In genomic region chr7:141468522-141469211, GRCm38 (mm10) we compare ENCODE assay signal across 8 mouse cellular contexts. TPM values are rescaled to one million over a fixed set of nuclear protein-coding genes. Genes with fewer than 3 reads are reported as not detected.
A peak's percentile ranks its signal among the peaks of the same experiment; 100 is the strongest.
DNase-seq lines count a peak whose midpoint lies in the region; ATAC-seq and TF ChIP-seq lines count a peak whose summit lies in the region.

No protein-coding gene starts in this region.

- WGBS in embryonic facial prominence, embryonic 12.5 days, result 14% methylated on average over 8 of the region's 8 CpGs
- WGBS in heart, embryonic 14.5 days, result 3% methylated on average over 8 of the region's 8 CpGs
- 10% methylated on average over 8 of the region's 8 CpGs for WGBS in kidney, postnatal 0 days

- peak overlapping the region; percentile 66 for H3K4me2 ChIP-seq in embryonic facial prominence, embryonic 12.5 days (replicated peaks)
- H3K4me2 ChIP-seq in heart, embryonic 14.5 days (ENCODE audit: low read length), result peak overlapping the region; percentile 91
- H3K4me2 ChIP-seq in kidney, postnatal 0 days (ENCODE audit: low read length), result peak overlapping the region; percentile 85

- H3K9me3 ChIP-seq in embryonic facial prominence, embryonic 12.5 days, result no peaks in the 10 kb centered on the region
- H3K9me3 ChIP-seq in heart, embryonic 14.5 days (ENCODE audit: control insufficient read depth, low read length), result no peaks in the 10 kb centered on the region
- H3K9me3 ChIP-seq in kidney, postnatal 0 days (replicated peaks; ENCODE audit: low read length), result no peaks in the 10 kb centered on the region

- peak; percentile 68 for TF ChIP-seq CTCF in kidney, postnatal 0 days (IDR thresholded peaks at IDR 0.05; ENCODE audit: low read depth)

- H3K36me3 ChIP-seq in embryonic facial prominence, embryonic 12.5 days, result peaks cover 36% of the 10 kb centered on the region
- peaks cover 38% of the 10 kb centered on the region for H3K36me3 ChIP-seq in heart, embryonic 14.5 days (ENCODE audit: control insufficient read depth, insufficient read depth, low read length)
- H3K36me3 ChIP-seq in kidney, postnatal 0 days (ENCODE audit: insufficient read depth, low read length), result peaks cover 23% of the 10 kb centered on the region

- DNase-seq in gastrocnemius, adult 18-20 months (ENCODE audit: low spot score), result peak; percentile 67
- no peak for DNase-seq in gastrocnemius, postnatal 25 days
- peak; percentile 89 to 96 for DNase-seq in adrenal gland, adult (ENCODE audit: inconsistent age in 2 of 2, low spot score in 1 of 2)
- peak; percentile 95 for DNase-seq in kidney, postnatal 0 days (ENCODE audit: low spot score)
- DNase-seq in lung, postnatal 14 days, result peak; percentile 75
- peak; percentile 75 for DNase-seq in skeletal muscle tissue, adult 2 months (ENCODE audit: low read depth, low spot score)

- peaks cover 25% of the 10 kb centered on the region for H3K27me3 ChIP-seq in embryonic facial prominence, embryonic 12.5 days
- peaks cover 10% of the 10 kb centered on the region for H3K27me3 ChIP-seq in heart, embryonic 14.5 days (ENCODE audit: control insufficient read depth, insufficient read depth, low read length)
- H3K27me3 ChIP-seq in kidney, postnatal 0 days (ENCODE audit: insufficient read depth, low read length), result no peaks in the 10 kb centered on the region

- peak overlapping the region; percentile 77 for H3K9ac ChIP-seq in embryonic facial prominence, embryonic 12.5 days
- peak overlapping the region; percentile 96 for H3K9ac ChIP-seq in heart, embryonic 14.5 days (ENCODE audit: low read length)
- H3K9ac ChIP-seq in kidney, postnatal 0 days (ENCODE audit: low read depth, low read length), result peak overlapping the region; percentile 80

- peak overlapping the region; percentile 82 for H3K27ac ChIP-seq in embryonic facial prominence, embryonic 12.5 days
- H3K27ac ChIP-seq in heart, embryonic 14.5 days (replicated peaks in 1 of 2; ENCODE audit: control insufficient read depth in 1 of 2, insufficient read depth in 1 of 2, low read depth in 2 of 2, low read length in 2 of 2), result peak overlapping the region; percentile 95 to 98
- peak overlapping the region; percentile 96 for H3K27ac ChIP-seq in kidney, postnatal 0 days

- peak overlapping the region; percentile 75 for H3K4me3 ChIP-seq in embryonic facial prominence, embryonic 12.5 days
- H3K4me3 ChIP-seq in heart, embryonic 14.5 days (ENCODE audit: control insufficient read depth in 1 of 2, insufficient read depth in 1 of 2, low read depth in 1 of 2, low read length in 2 of 2), result peak overlapping the region; percentile 77 to 85
- H3K4me3 ChIP-seq in kidney, postnatal 0 days (replicated peaks; ENCODE audit: low read depth, low read length), result peak overlapping the region; percentile 66

- H3K4me1 ChIP-seq in embryonic facial prominence, embryonic 12.5 days, result peaks cover 45% of the 10 kb centered on the region
- H3K4me1 ChIP-seq in heart, embryonic 14.5 days (ENCODE audit: control insufficient read depth in 2 of 2, insufficient read depth in 2 of 2, low read length in 2 of 2), result peaks cover 33 to 45% of the 10 kb centered on the region in 2 experiments
- peaks cover 52% of the 10 kb centered on the region for H3K4me1 ChIP-seq in kidney, postnatal 0 days (replicated peaks; ENCODE audit: insufficient read depth, low read length)

- ATAC-seq in embryonic facial prominence, embryonic 12.5 days (ENCODE audit: insufficient number of reproducible peaks, insufficient read depth, low FRiP score, low TSS enrichment), result peak; percentile 70
- ATAC-seq in heart, embryonic 14.5 days (ENCODE audit: insufficient number of reproducible peaks, insufficient read depth, low FRiP score, low read depth), result peak; percentile 65
- ATAC-seq in kidney, postnatal 0 days (replicated peaks; ENCODE audit: low FRiP score, low read depth), result peak; percentile 65

RNA-seq across cellular contexts. Expression of gene Cd151, which starts 1.5 kb away (rescaled TPM):
- total RNA-seq in gastrocnemius, adult 18-20 months (2021), result 10 to 100 TPM; 82.6 to 90.7 TPM
- total RNA-seq in gastrocnemius, postnatal 25 days (2021), result 10 to 100 TPM; 67.7 to 87.4 TPM
- 17.0 and 19.6 TPM in 2 replicates for polyA plus RNA-seq in embryonic facial prominence, embryonic 12.5 days (2016; fragmentation: Nextera tagmentation; extraction: Ambion mirVana)
- polyA plus RNA-seq in heart, embryonic 14.5 days (2014; fragmentation: Nextera tagmentation; extraction: Ambion mirVana), result 77.5 and 115 TPM in 2 replicates
- polyA plus RNA-seq in kidney, postnatal 0 days (2015; fragmentation: Nextera tagmentation; extraction: Ambion mirVana), result 36.1 and 37.2 TPM in 2 replicates

RNA-seq across cellular contexts. Expression of gene Polr2l, which starts 6.3 kb away (rescaled TPM):
- 10 to 100 TPM; 62.0 to 64.3 TPM for total RNA-seq in gastrocnemius, adult 18-20 months (2021)
- total RNA-seq in gastrocnemius, postnatal 25 days (2021), result 10 to 100 TPM; 55.2 to 56.0 TPM
- 66.2 and 68.9 TPM in 2 replicates for polyA plus RNA-seq in embryonic facial prominence, embryonic 12.5 days (2016; fragmentation: Nextera tagmentation; extraction: Ambion mirVana)
- 73.2 and 78.0 TPM in 2 replicates for polyA plus RNA-seq in heart, embryonic 14.5 days (2014; fragmentation: Nextera tagmentation; extraction: Ambion mirVana)
- polyA plus RNA-seq in kidney, postnatal 0 days (2015; fragmentation: Nextera tagmentation; extraction: Ambion mirVana), result 68.5 and 72.2 TPM in 2 replicates

RNA-seq across cellular contexts. Expression of gene Tspan4, which starts 6.4 kb away (rescaled TPM):
- total RNA-seq in gastrocnemius, adult 18-20 months (2021), result 1 to 10 TPM; 6.6 to 7.1 TPM
- total RNA-seq in gastrocnemius, postnatal 25 days (2021), result 10 to 100 TPM in 1 of 2 experiments, 1 to 10 TPM in 1; 5.6 to 16.5 TPM
- 36.8 and 43.3 TPM in 2 replicates for polyA plus RNA-seq in embryonic facial prominence, embryonic 12.5 days (2016; fragmentation: Nextera tagmentation; extraction: Ambion mirVana)
- polyA plus RNA-seq in heart, embryonic 14.5 days (2014; fragmentation: Nextera tagmentation; extraction: Ambion mirVana), result 61.5 and 65.0 TPM in 2 replicates
- 109 and 115 TPM in 2 replicates for polyA plus RNA-seq in kidney, postnatal 0 days (2015; fragmentation: Nextera tagmentation; extraction: Ambion mirVana)

RNA-seq across cellular contexts. Expression of gene Cracr2b, which starts 7.8 kb away (rescaled TPM):
- 1 to 10 TPM; 7.2 to 8.9 TPM for total RNA-seq in gastrocnemius, adult 18-20 months (2021)
- 1 to 10 TPM; 3.9 to 7.0 TPM for total RNA-seq in gastrocnemius, postnatal 25 days (2021)
- 12.8 and 13.3 TPM in 2 replicates for polyA plus RNA-seq in embryonic facial prominence, embryonic 12.5 days (2016; fragmentation: Nextera tagmentation; extraction: Ambion mirVana)
- 20.4 and 25.6 TPM in 2 replicates for polyA plus RNA-seq in heart, embryonic 14.5 days (2014; fragmentation: Nextera tagmentation; extraction: Ambion mirVana)
- polyA plus RNA-seq in kidney, postnatal 0 days (2015; fragmentation: Nextera tagmentation; extraction: Ambion mirVana), result 16.1 and 20.5 TPM in 2 replicates

RNA-seq across cellular contexts. Expression of gene Pnpla2, which starts 13.7 kb away (rescaled TPM):
- 100 to 1,000 TPM; 288 to 309 TPM for total RNA-seq in gastrocnemius, adult 18-20 months (2021)
- 100 to 1,000 TPM; 265 to 357 TPM for total RNA-seq in gastrocnemius, postnatal 25 days (2021)
- polyA plus RNA-seq in embryonic facial prominence, embryonic 12.5 days (2016; fragmentation: Nextera tagmentation; extraction: Ambion mirVana), result 13.9 and 14.6 TPM in 2 replicates
- polyA plus RNA-seq in heart, embryonic 14.5 days (2014; fragmentation: Nextera tagmentation; extraction: Ambion mirVana), result 48.7 and 49.0 TPM in 2 replicates
- 68.0 and 72.9 TPM in 2 replicates for polyA plus RNA-seq in kidney, postnatal 0 days (2015; fragmentation: Nextera tagmentation; extraction: Ambion mirVana)
